Mouse (Mus musculus) intestine, embryonic 16.5 days (tissue): ENCODE results near the gene Taf15. TPM values are rescaled to one million over a fixed set of nuclear protein-coding genes. Genes with fewer than 3 reads are reported as not detected.
A peak's percentile ranks its signal among the peaks of the same experiment; 100 is the strongest.

Experiments
- ATAC-seq: fragments of 200-750 bp; cut with Nextera tagmentation; 2 replicates; pipeline ENCODE4 v1.8.0; 2017; ENCODE audit warnings: moderate TSS enrichment, moderate library complexity
- H3K27ac ChIP-seq: fragments of 300-500 bp; sonication (generic); 2 replicates; pipeline ENCODE4 v1.5.1; 2014; ENCODE audit warnings: mild to moderate bottlenecking, low read length
- H3K27me3 ChIP-seq: fragments of 300-500 bp; sonication (generic); replicated peaks from 2 replicates; pipeline ENCODE4 v1.6.1; 2014; ENCODE audit warnings: low read length, control low read depth, mixed read lengths; ENCODE audit not compliant: control insufficient read depth, insufficient read depth
- H3K36me3 ChIP-seq: fragments of 300-500 bp; sonication (generic); 2 replicates; pipeline ENCODE4 v1.6.1; 2014; ENCODE audit warnings: low read length, control low read depth; ENCODE audit not compliant: control insufficient read depth, insufficient read depth
- H3K4me1 ChIP-seq: fragments of 300-500 bp; sonication (generic); 2 replicates; pipeline ENCODE4 v1.6.1; 2014; ENCODE audit warnings: low read length, control low read depth, mixed read lengths; ENCODE audit not compliant: control insufficient read depth, insufficient read depth
- H3K4me2 ChIP-seq: fragments of 300-500 bp; sonication (generic); 2 replicates; pipeline ENCODE4 v1.6.1; 2014; ENCODE audit warnings: low read depth, low read length, control low read depth
- H3K4me3 ChIP-seq: fragments of 300-500 bp; sonication (generic); 2 replicates; pipeline ENCODE4 v1.5.1; 2014; ENCODE audit warnings: mild to moderate bottlenecking, low read length
- H3K9ac ChIP-seq: fragments of 300-500 bp; sonication (generic); 2 replicates; pipeline ENCODE4 v1.6.1; 2014; ENCODE audit warnings: low read depth, low read length
- H3K9me3 ChIP-seq: fragments of 300-500 bp; sonication (generic); 2 replicates; pipeline ENCODE4 v1.6.1; 2016; ENCODE audit warnings: low read length, control low read depth; ENCODE audit not compliant: control insufficient read depth
- WGBS: fragments of 180-500 bp; shearing (Covaris S2); extraction: QIAGEN DNeasy Blood & Tissue Kit; methylation state at CpG from one replicate; pipeline ENCODE4 v1.1.7; 2014; 5-methylcytosine and 5-hydroxymethylcytosine counted together
- polyA plus RNA-seq: library from polyadenylated mRNA; unstranded; fragments of >200 nt; fragmentation: Nextera tagmentation; extraction: Ambion mirVana; gene quantifications from 2 replicates; pipeline ENCODE4 v1.2.1, GENCODE M21; 2015

The Taf15 gene
- polyA plus RNA-seq: 8.3 and 10.0 TPM in 2 replicates

DNA sequence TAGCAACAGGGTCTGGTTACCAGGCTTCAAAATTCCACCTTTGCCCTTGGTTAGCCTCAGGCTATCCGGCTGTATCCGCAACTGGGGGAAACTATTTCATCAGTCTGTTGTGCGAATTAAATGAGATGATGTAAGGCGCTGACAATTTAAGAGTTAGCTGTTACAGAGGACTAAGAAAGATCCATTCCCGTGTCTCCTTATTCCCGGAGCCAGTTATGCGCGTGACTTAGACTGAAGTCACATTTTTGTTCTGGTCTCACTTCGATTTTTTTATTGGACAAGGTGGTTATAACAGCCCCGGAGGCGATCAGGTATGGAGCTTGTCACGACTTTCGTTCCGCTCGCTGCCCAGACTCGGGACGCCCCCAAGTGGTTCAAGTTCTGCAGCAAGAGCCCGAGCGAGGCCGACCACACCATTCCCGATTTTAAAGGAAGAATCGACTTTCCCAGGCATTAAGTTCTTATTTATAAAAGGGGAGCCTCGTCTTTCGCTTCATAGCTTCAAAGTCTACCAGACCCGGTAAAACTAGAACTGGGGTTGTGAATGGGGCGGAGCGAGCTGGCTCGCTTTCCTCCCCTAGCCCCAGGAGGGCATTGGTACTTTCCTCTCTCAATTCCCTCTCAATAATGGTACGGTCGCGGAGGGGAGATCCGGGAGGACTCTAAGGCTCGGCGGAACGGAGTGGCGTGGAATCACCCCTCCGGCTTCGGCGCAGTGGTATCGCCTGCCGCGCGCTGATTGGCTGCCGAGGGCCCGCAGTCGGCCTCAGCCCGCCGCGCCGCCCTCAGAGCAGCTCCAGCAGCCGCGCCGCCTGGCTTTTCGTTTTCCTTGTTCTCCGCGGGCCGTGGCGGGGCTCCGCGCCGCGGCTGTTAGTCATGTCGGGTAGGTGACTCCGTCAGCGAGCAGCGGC lies at the start of gene Taf15:
Taf15 (plus strand) TSS at position 763 of the 911 bp plus-strand sequence.
- Histone ChIP-seq H3K4me3 (peak within 1 kb of the TSS; percentile 93), H3K27me3 (no peaks in the 10 kb centered on the region), H3K9ac (peak within 1 kb of the TSS; percentile 95), H3K4me2 (peak within 1 kb of the TSS; percentile 72), H3K9me3 (no peaks in the 10 kb centered on the region), H3K27ac (peak within 1 kb of the TSS; percentile 97), H3K36me3 (no peaks in the 10 kb centered on the region), H3K4me1 (peaks cover 15% of the 10 kb centered on the region)
- WGBS: under 1% methylated on average over 66 of the region's 66 CpGs
- peak; percentile 96 for ATAC-seq

DNA sequence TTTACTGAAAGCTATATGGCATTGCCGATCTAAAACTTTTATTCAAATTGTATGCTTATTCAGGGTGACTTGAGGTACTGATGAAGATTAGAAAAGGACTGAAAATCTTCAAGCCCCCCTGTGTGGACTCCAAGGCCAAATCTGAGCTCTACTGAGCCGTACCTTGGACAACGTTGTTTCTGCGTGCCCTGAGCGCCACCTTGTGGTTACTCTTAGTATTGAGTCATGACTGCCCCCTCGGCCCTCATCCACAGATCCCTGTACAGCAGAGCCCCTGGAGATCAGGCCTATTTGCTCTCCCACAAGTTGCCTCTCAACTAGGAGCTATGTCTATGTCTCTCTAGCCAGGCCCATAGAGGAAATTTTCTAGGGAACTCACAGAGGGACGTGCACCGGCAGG lies 48.2 kb upstream of the Taf15 start:
- Histone ChIP-seq H3K36me3 (no peaks in the 10 kb centered on the region), H3K27me3 (peaks cover 15% of the 10 kb centered on the region), H3K9ac (no peak overlapping the region), H3K4me2 (no peak overlapping the region), H3K9me3 (no peaks in the 10 kb centered on the region), H3K27ac (no peak overlapping the region), H3K4me3 (no peak overlapping the region), H3K4me1 (no peaks in the 10 kb centered on the region; the same call in 1 of the 2 replicates)
- peak; percentile 41; the same call in 1 of the 2 replicates for ATAC-seq
- 7% methylated on average over 8 of the region's 8 CpGs for WGBS

DNA sequence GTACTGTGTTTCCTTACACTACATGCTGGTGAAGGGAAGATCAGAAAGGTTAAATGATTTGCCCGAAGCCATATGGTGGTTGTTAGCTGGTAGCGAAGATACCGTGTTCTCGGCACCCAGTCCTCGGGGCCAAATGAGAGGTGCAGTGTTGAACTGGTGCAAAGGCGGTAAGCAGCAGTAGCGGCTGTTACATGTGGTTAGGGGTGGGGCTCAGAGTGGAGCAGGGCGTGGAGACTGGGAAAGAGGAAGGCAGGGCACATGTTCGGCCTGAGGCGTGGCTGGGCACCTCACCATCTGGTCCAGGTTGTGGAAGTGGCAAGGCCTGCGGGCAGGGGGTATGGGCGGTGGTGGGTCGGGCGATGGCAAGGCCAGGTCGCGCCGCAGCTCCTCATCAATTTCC lies 45.9 kb upstream of the Taf15 start:
- no peaks in the 10 kb centered on the region for H3K36me3 ChIP-seq
- H3K4me2 ChIP-seq: no peak overlapping the region
- no peak overlapping the region for H3K27ac ChIP-seq
- H3K4me1 ChIP-seq: no peaks in the 10 kb centered on the region; the same call in 1 of the 2 replicates
- H3K27me3 ChIP-seq: peaks cover 11% of the 10 kb centered on the region
- no peak overlapping the region for H3K4me3 ChIP-seq
- no peaks in the 10 kb centered on the region for H3K9me3 ChIP-seq
- WGBS: 28% methylated on average over 17 of the region's 17 CpGs
- no peak overlapping the region for H3K9ac ChIP-seq
- no peak; the same call in 1 of the 2 replicates for ATAC-seq

DNA sequence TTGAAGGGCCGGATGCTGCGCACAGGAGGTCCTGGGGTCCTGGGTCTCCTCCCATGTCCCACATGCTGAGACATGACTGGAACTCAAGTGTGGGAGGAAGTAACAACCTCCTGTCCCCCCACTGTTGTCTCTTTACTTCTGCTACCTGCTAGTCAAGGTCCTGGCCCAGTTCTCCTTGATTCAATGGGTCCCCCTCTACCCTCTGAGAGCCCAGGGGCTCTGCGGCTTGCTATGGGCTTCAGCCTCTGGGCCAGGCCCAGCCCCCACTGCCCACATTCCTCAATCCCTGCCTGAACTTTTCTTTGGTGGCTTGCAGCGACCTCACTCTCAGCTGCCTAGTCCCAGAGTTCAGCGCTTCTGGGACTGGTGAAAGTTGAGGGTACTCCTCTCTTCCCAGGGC lies 43.5 kb upstream of the Taf15 start, which contains the start of gene Gas2l2:
Gas2l2 (minus strand) TSS at position 101 of the 400 bp plus-strand sequence.
- H3K27ac ChIP-seq: no peak within 1 kb of the TSS
- ATAC-seq: no peak
- 51% methylated on average over 5 of the region's 5 CpGs for WGBS

DNA sequence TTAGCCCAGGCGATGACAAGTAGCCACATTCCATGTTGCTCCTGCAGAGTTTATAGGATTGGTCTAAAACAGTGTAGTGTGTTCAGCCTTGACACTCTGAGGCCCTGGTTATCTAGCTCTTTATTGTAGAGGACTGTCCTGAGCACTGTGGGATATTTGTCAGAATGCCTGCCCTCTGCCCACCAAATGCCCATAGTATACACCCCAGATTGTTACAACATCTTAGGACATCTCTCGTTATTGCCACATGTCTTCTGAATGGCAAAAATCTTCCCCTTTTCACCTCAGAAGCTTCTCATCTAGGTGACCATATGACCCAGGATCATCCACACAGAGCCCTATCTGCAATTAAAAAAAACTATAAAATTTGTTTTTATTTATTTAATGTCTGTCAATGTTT lies 40.4 kb upstream of the Taf15 start:
- H3K4me3 ChIP-seq: no peak overlapping the region
- no peak overlapping the region for H3K9ac ChIP-seq
- H3K9me3 ChIP-seq: no peaks in the 10 kb centered on the region
- H3K27me3 ChIP-seq: peaks cover 4% of the 10 kb centered on the region; the same call in 1 of the 2 replicates
- no peak for ATAC-seq
- H3K4me2 ChIP-seq: no peak overlapping the region
- WGBS: 68% methylated on average over 2 of the region's 2 CpGs
- H3K27ac ChIP-seq: no peak overlapping the region
- no peaks in the 10 kb centered on the region; the same call in 1 of the 2 replicates for H3K4me1 ChIP-seq
- H3K36me3 ChIP-seq: no peaks in the 10 kb centered on the region

More for the DNA sequence above, 43.5 kb upstream of the Taf15 start, which contains the start of gene Gas2l2:
- H3K36me3 ChIP-seq: no peaks in the 10 kb centered on the region
- H3K4me3 ChIP-seq: no peak within 1 kb of the TSS
- H3K27me3 ChIP-seq: peaks cover 11% of the 10 kb centered on the region
- H3K9me3 ChIP-seq: no peaks in the 10 kb centered on the region
- no peak within 1 kb of the TSS for H3K4me2 ChIP-seq
- no peak within 1 kb of the TSS for H3K9ac ChIP-seq
- H3K4me1 ChIP-seq: no peaks in the 10 kb centered on the region; the same call in 1 of the 2 replicates

DNA sequence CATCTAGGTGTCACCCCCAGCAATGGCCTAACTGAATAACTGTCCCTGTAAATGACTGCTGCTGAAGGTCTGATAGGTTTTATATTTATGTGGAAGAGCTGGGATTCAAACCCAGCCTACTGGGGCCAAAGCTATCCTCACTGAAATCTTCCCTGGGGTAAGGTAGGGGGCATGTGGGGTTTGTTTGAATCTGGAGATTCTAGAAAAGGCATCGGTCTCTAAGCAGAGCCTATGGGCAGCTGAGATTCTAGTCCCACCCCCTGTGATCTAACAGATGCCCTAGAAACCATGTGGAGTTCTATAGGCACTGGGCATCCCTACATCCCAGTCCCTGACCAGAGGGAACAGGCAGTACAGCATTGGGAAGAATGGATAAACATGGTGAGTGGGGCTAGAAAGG lies 35.5 kb upstream of the Taf15 start, which contains the start of gene 1700020L24Rik:
1700020L24Rik (plus strand) TSS at position 301 of the 400 bp plus-strand sequence.
- no peaks in the 10 kb centered on the region for H3K9me3 ChIP-seq
- WGBS: 90% methylated on average over 1 of the region's 1 CpGs
- H3K4me1 ChIP-seq: peaks cover 4% of the 10 kb centered on the region; the same call in 1 of the 2 replicates
- no peak within 1 kb of the TSS for H3K27ac ChIP-seq
- ATAC-seq: no peak
- no peak within 1 kb of the TSS for H3K4me3 ChIP-seq
- peaks cover 7% of the 10 kb centered on the region for H3K27me3 ChIP-seq
- no peak within 1 kb of the TSS for H3K4me2 ChIP-seq
- H3K9ac ChIP-seq: no peak within 1 kb of the TSS
- H3K36me3 ChIP-seq: no peaks in the 10 kb centered on the region

DNA sequence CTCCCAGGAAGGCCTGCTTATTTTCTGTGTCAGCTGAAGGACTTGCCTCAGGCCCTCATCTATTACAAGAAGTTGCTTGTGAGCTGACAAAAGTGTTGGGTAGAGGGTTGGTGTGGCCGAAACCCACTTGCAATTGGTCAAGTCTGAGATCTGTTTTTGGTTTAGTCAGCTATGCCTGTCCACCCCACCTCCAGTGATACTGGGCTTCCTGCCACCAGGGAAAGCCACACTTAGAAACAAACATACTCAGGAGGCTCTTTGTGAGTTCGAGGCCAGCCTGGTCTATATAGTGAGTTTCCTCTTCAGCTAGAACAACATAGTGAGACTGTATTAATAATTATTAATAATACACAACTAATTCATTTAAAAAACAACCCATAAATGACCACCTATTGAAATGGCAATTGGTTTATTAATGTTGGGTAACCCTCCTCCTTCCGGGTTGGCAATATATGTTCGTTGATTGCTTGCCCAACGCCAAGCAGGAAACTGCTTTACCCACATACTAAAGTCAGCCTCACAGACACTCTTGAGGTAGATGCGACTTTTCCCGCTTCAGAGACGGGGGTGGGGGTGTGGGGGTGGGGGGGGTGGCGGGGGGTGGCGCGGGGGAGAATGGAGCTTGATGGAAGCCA lies 33.3 kb upstream of the Taf15 start:
- 27% methylated on average over 11 of the region's 11 CpGs for WGBS
- H3K4me3 ChIP-seq: peak overlapping the region; percentile 69
- peak overlapping the region; percentile 77 for H3K9ac ChIP-seq

DNA sequence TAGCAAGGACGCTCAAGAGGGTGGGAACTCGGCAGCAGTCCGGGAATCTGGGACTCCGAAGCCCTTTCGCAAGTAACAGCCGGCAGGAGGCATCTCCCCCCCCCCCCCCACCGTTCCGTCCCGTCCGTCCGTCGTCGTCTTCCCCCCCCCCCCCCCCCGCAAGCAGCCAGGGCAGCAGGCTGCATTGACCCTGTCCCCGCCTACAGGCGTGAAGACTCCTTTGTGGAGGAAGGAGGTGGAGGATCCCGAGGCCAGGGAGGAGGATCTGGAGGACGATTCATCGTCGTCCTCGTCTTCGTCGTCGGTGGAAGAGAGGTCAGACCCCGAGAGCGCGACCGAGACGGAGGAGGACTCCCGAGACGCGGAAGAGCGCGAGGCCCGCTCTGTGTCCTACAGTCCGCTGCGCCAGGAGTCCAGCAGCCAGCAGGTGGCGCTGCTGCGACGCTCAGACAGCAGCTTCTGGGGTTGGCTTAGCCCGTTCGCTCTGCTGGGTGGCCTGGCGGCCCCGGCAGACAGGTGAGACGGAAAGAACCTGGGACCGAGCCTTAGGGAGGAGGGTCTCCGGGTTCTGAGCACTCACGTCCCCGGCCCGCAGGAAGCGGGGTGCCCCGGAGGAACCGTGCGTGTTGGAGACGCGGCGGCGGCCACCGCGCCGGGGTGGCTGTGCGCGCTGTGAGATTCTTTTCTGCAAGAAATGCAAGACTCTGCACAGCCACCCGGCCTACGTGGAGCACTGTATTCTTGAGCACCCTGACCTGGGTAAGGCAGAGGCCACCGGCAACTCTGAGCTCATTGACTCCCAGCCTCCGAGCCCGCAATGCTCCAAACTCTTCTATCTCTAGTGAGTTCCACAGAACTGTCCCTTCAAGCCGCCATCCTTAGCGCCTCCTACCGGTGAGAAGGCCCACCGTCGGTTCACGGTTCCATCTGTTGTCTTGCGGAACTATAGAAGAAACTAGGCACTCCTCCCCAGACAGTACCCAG lies 32.5 kb upstream of the Taf15 start:
- Histone ChIP-seq H3K9ac (peak overlapping the region; percentile 77), H3K4me3 (peak overlapping the region; percentile 69), H3K4me1 (peaks cover 11% of the 10 kb centered on the region), H3K9me3 (no peaks in the 10 kb centered on the region), H3K36me3 (no peaks in the 10 kb centered on the region), H3K27me3 (peaks cover 26% of the 10 kb centered on the region), H3K27ac (no peak overlapping the region), H3K4me2 (peak overlapping the region; percentile 94)
- WGBS: 1% methylated on average over 68 of the region's 75 CpGs
- peak; percentile 96 for ATAC-seq

More for the DNA sequence above, 33.3 kb upstream of the Taf15 start:
- ATAC-seq: no peak
- H3K9me3 ChIP-seq: no peaks in the 10 kb centered on the region
- no peak overlapping the region for H3K27ac ChIP-seq
- H3K27me3 ChIP-seq: peaks cover 23% of the 10 kb centered on the region
- H3K36me3 ChIP-seq: no peaks in the 10 kb centered on the region
- H3K4me2 ChIP-seq: peak overlapping the region; percentile 94
- H3K4me1 ChIP-seq: peaks cover 11% of the 10 kb centered on the region
